Mouse (Mus musculus) layer of hippocampus, adult 9-10 months (tissue): ENCODE data around the gene Loxl4.
A peak's percentile ranks its signal among the peaks of the same experiment; 100 is the strongest.

Experiments
- DNase-seq: peaks from one replicate; pipeline ENCODE4 v3.0.0; 2022; ENCODE audit warnings: low spot score

Loxl4 gene

DNA sequence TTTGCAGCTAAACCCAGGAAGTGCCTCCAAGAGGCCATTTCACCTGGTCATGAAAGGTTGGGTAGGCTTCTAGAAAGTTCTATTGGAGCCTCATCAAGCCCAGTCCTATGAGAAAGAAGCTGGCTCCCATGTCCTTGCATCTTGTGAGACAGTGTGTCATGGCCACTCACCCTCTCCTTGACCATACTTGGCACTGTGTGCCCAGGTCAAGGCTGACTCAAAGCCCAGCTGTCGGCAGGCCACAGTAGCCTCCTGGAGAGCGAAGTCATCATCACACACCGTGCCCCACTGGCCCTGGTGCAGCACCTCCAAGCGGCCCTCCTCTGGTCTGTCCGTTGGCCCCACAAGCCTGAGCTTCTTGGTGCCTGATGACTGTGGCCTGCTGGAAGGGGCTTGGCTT, 4.5 kb downstream of the Loxl4 start:
- DNase-seq = no peak

GRCm38 (mm10) chr19:42602576-42602975, 10.0 kb downstream of the Loxl4 start:
- no peak for DNase-seq

DNA sequence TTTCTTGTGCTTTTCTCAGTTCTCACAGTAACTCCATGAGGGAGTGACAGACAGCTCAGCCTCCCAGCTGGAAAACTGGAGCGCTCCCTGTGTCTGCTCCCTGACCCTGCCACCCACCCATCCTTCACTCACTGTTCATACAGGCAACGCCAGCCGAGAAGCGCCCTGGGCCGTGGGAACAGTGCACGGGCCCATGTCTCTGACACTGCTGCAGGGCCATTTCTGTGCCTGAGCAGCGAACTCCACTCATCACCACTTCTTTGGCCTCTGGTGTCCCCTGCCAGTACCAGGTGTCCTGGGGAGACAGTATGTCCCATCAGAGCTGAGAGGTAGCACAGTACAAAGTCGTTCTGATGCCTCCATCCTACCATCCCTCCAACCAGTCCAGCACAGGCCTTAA, 10.6 kb downstream of the Loxl4 start:
- no peak for DNase-seq

DNA sequence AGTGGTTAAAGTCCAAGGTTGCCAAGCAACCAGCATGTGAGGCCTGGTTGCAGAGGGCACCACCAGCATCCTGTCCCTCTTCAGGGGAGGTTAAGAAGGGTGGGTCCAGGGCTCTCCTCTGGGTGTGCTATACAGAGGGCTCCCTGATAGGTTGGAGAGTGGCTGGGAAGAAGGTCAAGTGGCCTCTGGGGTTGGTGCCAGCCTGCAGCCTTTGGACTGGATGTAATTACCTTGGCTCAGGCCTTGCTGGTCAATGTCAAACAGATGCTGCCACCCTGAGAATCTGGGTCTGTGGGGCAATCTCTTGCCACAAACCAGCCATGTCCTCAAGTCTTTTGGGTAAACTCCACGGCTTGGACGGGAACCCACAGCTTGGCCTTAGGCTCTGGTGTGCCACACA, 11.2 kb downstream of the Loxl4 start:
- no peak for DNase-seq

GRCm38 (mm10) chr19:42600591-42600990, 12.0 kb downstream of the Loxl4 start:
- DNase-seq = no peak

- no peak for DNase-seq
These were observed 12.7 kb downstream of the Loxl4 start for GRCm38 (mm10) chr19:42599891-42600290.

GRCm38 (mm10) chr19:42597896-42598295, 14.7 kb downstream of the Loxl4 start:
- no peak for DNase-seq

DNA sequence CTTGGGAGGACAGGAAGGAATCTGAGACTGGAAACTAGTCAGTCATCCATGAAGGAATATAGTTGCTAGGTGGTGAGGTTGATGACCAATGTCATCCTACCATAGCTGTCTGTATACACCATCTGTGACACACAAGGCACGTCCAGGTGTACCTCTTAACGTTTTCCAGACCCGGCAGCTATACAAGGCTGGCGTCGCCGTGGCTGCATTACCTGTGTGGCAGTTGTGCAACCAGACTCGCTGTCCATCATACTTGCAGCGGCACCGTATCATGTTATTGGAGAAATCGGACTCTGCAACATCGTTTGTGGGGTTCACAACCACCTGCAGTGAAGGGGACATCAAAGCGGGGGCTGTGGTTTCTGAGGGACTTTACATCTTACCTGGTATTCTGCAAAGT, 15.3 kb downstream of the Loxl4 start:
- no peak for DNase-seq

DNA sequence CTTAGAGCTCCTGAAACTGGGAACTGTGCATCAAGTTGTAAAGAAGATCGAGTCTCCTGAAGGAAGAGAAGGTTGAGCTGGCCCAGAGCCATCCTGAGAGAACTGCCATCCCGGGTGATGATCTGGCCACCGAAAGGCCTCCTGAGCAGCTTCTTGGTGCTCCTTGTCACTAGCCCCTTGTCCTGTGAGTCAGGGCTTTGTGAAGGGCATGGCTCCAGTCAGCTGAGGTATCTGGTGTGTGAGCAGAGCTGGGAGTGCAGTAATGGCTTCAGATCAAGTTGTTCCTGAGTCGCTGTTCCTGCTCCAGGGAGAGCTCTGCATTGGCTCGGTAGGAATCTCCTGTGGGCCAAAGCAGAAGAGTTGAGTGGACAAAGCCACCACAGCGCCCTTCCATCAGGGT, 17.5 kb downstream of the Loxl4 start:
- no peak for DNase-seq

GRCm38 (mm10) chr19:42593456-42593855, 19.2 kb downstream of the Loxl4 start:
- DNase-seq = no peak

DNA sequence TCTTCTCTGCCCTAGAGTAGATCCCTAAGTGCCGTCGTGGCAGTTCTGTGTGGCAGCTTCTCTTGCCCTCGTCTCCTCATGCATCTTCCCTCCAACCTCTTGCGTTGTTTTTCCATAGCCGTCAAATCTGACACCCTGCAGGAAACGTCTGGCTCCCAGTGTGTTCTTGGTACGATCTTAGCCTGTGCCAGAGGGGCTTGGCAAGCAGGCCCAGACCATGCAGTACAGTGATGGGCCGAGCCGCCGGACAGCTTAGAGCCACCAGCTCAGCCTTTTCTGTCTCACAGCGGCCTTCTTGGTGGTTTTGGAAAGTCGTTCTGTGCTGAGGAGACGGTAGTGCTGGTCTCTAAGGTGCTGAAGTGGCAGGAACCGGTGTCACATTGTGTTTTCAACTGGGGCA, 21.1 kb downstream of the Loxl4 start:
- no peak for DNase-seq

GRCm38 (mm10) chr19:42589246-42589645, 23.4 kb downstream of the Loxl4 start:
- DNase-seq = peak; percentile 26

DNA sequence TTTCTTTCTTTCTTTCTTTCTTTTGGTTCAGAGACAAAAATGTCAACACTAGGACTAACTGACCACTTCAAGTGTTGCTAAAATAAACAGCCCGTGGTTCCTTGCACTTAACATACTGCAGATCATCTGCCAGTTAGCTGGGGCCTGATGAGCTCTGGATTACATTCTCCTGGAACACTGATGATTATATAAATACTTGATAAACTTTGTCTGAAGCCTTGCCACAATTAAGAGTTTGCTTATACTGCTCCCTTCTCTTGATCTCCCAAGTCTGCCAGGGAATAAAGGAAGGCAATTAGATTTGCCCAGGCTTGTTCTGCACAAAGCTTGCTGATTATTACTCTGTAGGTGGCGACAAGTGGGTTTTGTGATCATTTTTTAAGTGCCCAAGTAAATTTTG, 24.9 kb downstream of the Loxl4 start:
- no peak for DNase-seq

DNA sequence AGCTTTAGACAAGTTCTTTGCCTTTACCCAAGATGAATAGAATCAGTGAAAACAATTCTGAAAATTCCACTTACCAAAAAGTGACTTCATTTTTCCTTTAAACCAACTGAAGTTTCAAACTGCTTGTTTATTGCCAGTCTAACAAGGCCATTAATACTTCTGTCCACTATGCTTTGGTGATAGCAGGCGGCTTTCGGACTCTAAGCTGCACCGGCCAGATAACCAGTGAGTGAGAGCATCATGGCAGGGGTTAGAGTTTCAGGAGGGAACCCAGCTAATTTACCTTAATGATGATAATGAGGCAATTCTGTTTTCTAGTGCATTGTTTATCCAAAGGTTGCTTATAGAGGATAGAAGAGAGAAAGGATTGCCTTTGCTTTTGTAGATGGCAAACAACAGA, 28.4 kb downstream of the Loxl4 start:
- DNase-seq = no peak

- no peak for DNase-seq
These were observed 28.9 kb downstream of the Loxl4 start for GRCm38 (mm10) chr19:42583677-42584076.

DNA sequence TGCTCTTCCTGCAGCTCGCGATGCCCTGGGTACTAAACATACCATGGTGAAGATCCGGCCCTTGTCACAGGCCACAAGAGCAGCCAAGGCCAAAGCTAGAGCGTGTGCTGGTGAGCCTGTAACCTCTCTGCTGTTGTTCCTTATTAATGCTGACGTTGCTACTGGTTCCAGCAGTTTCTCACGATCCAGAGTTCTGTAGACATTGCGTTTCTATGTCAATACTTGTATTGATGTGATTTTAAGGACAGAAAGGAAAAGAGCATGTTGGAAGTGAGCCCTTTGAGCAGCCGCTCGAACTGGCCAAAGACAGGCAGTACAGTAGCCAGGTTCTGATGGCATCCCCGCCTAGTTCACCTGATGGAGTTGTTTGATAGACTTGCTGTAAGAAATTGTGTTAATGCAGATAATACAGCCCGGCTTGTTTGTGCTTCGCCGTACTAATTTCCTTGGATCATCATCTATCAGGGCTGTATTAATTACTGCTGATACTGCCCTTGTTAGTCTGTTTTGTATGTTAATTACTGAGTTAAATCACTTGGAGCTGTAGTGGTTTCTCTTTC, 29.7 kb downstream of the Loxl4 start:
- DNase-seq = no peak

- DNase-seq = no peak
These were observed 31.9 kb downstream of the Loxl4 start for GRCm38 (mm10) chr19:42580701-42581100.

GRCm38 (mm10) chr19:42578631-42579030, 34.0 kb downstream of the Loxl4 start:
- no peak for DNase-seq

- no peak for DNase-seq
These were observed 35.8 kb downstream of the Loxl4 start for GRCm38 (mm10) chr19:42576856-42577255.

DNA sequence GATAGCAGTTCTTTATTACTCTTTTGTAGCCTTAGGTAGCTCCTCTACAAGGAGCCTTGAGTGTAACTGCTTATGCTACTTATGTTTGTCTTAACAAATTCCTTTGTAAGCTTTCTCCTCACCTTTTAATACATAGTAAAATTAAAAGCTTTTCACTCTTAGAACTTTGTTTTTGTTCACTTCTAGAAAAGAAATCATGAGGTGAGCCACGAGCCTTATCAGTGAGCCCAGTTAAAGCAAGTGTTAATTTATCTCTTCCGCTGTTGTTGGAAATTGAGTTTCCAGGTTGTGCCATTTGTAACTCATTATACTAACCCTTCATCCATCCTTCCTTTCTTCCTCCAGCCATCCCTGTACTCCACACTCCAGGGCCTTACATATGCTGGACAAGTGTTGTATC, 37.3 kb downstream of the Loxl4 start:
- no peak for DNase-seq

GRCm38 (mm10) chr19:42571291-42571690, 41.3 kb downstream of the Loxl4 start:
- no peak for DNase-seq

- no peak for DNase-seq
These were observed 43.5 kb downstream of the Loxl4 start for GRCm38 (mm10) chr19:42569076-42569475.

- DNase-seq = no peak
These were observed 45.6 kb downstream of the Loxl4 start for GRCm38 (mm10) chr19:42567020-42567419.

DNA sequence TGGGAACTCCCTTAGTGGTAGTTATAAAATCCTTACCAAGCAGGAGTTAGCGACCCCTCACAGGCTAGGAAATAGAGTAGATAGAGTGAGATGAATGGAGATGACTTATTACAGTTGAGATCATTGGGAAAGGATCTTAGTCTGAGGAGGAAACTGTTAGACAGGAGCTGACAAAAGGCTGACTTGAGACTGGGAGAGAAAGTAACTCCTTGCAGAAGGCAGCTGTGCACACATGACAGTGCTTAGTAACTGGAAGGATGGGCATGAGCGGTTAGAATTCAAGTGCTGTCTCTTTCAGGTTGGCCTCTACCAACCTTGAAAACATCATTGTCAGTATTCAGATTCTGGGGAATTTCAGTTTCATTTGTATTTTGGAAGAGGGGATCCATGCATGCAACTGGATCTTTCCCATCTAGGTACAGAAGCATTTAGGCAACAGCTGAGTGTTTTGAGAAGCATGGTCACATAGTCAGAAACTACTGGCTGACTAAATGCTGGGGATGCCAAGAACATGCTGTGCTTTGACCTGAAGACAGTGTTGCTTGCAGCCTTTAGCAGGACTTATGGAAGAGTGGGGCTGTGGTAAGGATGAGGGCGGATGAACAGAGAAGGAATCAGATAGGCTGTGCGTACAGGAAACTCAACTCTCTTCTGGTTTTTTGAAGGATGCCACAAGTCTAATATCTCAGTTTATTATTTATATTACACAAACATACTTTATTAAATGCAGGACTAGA, 46.2 kb downstream of the Loxl4 start:
- no peak for DNase-seq
